Mouse (Mus musculus): Measurements from ENCODE around the gene Asic1. TPM values are rescaled to one million over a fixed set of nuclear protein-coding genes. Genes with fewer than 3 reads are reported as not detected.
A peak's percentile ranks its signal among the peaks of the same experiment; 100 is the strongest.

Asic1 gene
- polyA plus RNA-seq, 1 experiment = not detected

DNA sequence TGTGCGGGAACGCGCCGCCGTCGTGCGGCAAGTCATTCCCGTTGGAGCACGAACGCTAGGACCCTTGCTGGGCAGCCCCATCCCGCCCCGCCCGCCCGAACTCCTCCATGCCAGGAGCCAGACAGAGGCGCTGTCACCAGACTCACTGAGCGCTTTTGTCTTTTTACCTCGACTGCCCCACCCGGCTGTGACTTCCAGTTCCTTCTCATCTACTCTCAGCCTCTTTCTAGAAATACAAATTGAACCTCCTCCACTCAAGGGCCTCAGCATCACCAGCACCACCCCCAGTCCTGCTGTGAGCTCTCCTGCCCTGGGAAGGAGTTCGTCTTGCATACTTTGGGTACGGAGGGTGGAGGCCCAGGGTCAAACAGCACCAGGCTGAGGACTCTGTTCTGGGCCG lies 16.3 kb upstream of the Asic1 start:
- TF ChIP-seq CTCF (IDR thresholded peaks at IDR 0.05; ENCODE audit: control insufficient read depth, insufficient read depth, low read length) (no peak), POLR2A (IDR thresholded peaks at IDR 0.05; ENCODE audit: borderline replicate concordance, control insufficient read depth, low read depth, low read length) (no peak)
- Histone ChIP-seq H3K4me3 (replicated peaks; ENCODE audit: control insufficient read depth, low read depth, low read length) (no peak overlapping the region), H3K27ac (ENCODE audit: control insufficient read depth, insufficient read depth, low read depth, low read length, poor library complexity) (no peak overlapping the region), H3K4me1 (ENCODE audit: control insufficient read depth, insufficient read depth, low read length) (peaks cover 2% of the 10 kb centered on the region; the same call in 1 of the 2 replicates)
- 14% methylated on average over 21 of the region's 21 CpGs for WGBS

DNA sequence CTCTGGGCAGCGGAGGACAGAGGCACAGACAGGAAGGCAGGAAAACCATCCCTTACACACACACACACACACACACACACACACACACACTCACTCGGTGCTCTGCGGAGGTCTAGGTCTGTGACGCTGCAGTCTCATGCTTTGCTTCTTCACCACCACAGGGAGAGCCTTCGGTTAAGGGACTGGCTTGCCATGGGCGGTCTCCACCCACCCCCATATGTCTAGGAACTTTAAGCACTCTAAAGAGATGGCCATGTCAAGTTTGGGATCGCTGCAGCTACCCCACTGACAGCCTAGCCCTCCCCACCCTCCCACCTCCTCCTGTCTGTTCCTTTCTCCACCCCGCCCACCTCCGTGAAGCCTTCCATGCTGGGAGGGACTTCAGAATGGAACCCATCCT lies 14.2 kb upstream of the Asic1 start:
- WGBS = 55% methylated on average over 9 of the region's 9 CpGs
- H3K27ac ChIP-seq (ENCODE audit: control insufficient read depth, insufficient read depth, low read depth, low read length, poor library complexity) = no peak overlapping the region
- H3K4me3 ChIP-seq (replicated peaks; ENCODE audit: control insufficient read depth, low read depth, low read length) = no peak overlapping the region
- H3K4me1 ChIP-seq (ENCODE audit: control insufficient read depth, insufficient read depth, low read length) = peaks cover 2% of the 10 kb centered on the region; the same call in 1 of the 2 replicates
- TF ChIP-seq CTCF (IDR thresholded peaks at IDR 0.05; ENCODE audit: control insufficient read depth, insufficient read depth, low read length) (no peak), POLR2A (IDR thresholded peaks at IDR 0.05; ENCODE audit: borderline replicate concordance, control insufficient read depth, low read depth, low read length) (no peak)

DNA sequence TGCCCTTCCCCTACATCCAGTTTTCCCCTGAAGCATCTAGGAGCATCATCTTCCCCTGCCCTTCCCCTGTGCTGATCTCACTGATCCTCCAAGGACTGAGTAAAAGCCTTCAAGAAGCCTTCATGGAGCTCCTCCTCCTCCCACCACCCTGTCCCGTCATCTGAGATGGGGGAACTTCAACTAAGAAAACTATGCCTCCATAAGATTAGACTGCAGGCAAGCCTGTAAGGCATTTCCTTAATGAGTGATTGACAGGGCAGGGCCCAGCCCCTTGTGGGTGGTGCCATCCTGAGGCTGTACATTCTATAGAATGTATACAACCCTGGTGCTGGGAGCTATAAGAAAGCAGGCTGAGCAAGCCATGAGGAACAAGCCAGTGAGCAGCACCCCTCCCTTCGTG lies 11.7 kb upstream of the Asic1 start:
- H3K4me3 ChIP-seq (replicated peaks; ENCODE audit: control insufficient read depth, low read depth, low read length) = no peak overlapping the region
- no peak for TF ChIP-seq CTCF (IDR thresholded peaks at IDR 0.05; ENCODE audit: control insufficient read depth, insufficient read depth, low read length)
- TF ChIP-seq POLR2A (IDR thresholded peaks at IDR 0.05; ENCODE audit: borderline replicate concordance, control insufficient read depth, low read depth, low read length) = no peak
- no peak overlapping the region for H3K27ac ChIP-seq (ENCODE audit: control insufficient read depth, insufficient read depth, low read depth, low read length, poor library complexity)
- H3K4me1 ChIP-seq (ENCODE audit: control insufficient read depth, insufficient read depth, low read length) = no peaks in the 10 kb centered on the region; the same call in 1 of the 2 replicates
- 62% methylated on average over 2 of the region's 2 CpGs for WGBS

DNA sequence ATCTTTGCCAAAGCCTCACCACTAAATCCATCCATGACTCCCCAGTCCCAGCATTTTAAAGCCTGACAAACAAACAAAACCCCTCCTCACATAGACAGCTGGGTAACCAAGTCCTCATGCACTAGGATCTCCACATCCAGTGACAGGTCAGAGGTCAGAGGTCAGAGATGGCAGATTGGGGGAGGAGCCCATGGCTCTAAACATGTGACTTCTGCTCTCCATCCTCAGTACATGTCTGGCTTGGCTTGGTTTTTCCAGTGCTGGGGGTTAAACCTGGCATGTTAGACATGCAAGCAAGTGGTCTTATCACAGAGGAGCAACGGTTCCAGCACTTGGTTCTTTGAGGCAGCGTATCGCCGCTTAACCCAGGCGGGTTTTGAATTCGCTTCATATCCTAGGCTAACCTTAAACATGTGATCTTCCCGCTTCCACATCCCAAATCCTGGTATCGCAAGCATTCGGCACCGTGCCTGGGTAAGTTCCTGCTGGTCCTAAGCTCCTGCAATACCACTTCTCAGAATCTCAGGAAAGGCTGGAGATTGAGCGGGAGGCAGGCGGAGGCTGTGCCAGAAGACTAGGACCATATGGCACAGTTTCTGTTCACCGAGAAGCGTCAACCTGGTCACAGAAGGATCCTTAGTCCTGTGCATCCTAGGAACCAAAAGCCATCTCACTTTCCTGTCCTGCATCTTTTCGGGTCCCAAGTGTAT lies 8.9 kb upstream of the Asic1 start:
- H3K4me3 ChIP-seq (replicated peaks; ENCODE audit: control insufficient read depth, low read depth, low read length) = no peak overlapping the region
- H3K4me1 ChIP-seq (ENCODE audit: control insufficient read depth, insufficient read depth, low read length) = peaks cover 5% of the 10 kb centered on the region
- WGBS = 87% methylated on average over 15 of the region's 15 CpGs
- TF ChIP-seq CTCF (IDR thresholded peaks at IDR 0.05; ENCODE audit: control insufficient read depth, insufficient read depth, low read length) (no peak), POLR2A (IDR thresholded peaks at IDR 0.05; ENCODE audit: borderline replicate concordance, control insufficient read depth, low read depth, low read length) (no peak)
- no peak overlapping the region for H3K27ac ChIP-seq (ENCODE audit: control insufficient read depth, insufficient read depth, low read depth, low read length, poor library complexity)

DNA sequence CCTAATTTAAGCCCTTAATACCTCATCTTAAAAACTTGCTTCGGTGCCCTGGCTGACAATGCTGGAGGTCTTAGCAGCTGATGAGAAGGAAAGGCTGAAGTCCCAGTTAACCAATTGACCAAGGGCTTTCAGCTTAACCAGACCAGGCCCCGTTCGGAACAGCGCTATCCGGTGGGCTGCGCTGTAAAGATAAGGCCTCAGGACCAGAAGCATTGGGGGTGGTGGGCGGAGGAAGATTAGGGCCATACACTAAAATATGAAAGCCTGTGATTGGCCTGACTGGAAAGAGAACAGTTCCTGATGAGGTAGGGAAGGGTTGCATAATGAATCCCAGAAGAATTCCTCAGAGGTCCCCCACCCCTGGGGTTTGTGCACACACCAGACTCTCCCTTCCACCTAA lies 7.8 kb upstream of the Asic1 start:
- no peak overlapping the region for H3K4me3 ChIP-seq (replicated peaks; ENCODE audit: control insufficient read depth, low read depth, low read length)
- H3K27ac ChIP-seq (ENCODE audit: control insufficient read depth, insufficient read depth, low read depth, low read length, poor library complexity) = no peak overlapping the region
- 64% methylated on average over 7 of the region's 7 CpGs for WGBS
- TF ChIP-seq CTCF (IDR thresholded peaks at IDR 0.05; ENCODE audit: control insufficient read depth, insufficient read depth, low read length) = no peak
- no peak for TF ChIP-seq POLR2A (IDR thresholded peaks at IDR 0.05; ENCODE audit: borderline replicate concordance, control insufficient read depth, low read depth, low read length)
- H3K4me1 ChIP-seq (ENCODE audit: control insufficient read depth, insufficient read depth, low read length) = peaks cover 5% of the 10 kb centered on the region

DNA sequence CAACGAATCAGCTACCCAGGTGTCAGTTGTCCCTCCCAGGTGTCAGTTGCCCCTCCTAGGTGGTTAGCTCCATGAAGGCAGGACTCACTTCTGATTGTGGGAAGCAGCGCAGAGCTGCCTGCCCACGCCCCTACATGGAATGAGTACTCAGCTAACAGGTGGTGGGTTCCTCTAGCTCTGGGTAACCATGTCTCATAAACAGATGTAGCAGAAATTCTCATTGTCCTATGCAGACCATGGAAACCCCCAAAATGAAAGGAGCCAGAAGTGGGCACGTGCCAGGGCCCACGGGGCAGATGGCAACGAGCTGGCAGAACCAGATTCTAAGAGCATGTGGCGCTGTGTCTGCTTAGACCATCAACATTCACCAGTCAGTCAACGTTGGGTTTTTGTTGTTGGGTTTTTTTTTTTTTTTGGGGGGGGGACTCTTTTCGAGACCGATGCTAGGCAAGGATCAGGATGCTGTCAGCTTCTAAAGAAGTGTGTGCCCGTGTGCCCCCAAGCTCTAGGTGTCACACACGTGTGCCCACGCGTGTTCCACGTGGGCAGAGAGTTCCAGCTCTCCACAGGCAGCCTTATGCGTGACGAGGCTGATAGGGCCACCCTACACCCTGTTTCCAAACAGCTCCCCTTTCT lies 6.1 kb upstream of the Asic1 start:
- no peak for TF ChIP-seq CTCF (IDR thresholded peaks at IDR 0.05; ENCODE audit: control insufficient read depth, insufficient read depth, low read length)
- no peak for TF ChIP-seq POLR2A (IDR thresholded peaks at IDR 0.05; ENCODE audit: borderline replicate concordance, control insufficient read depth, low read depth, low read length)
- 0 out of 2 replicates have a peak overlapping the region, but pooled peaks have one; percentile 12 for H3K27ac ChIP-seq (ENCODE audit: control insufficient read depth, insufficient read depth, low read depth, low read length, poor library complexity)
- 3% methylated on average over 17 of the region's 17 CpGs for WGBS
- peaks cover 5% of the 10 kb centered on the region for H3K4me1 ChIP-seq (ENCODE audit: control insufficient read depth, insufficient read depth, low read length)
- peak overlapping the region; percentile 63 for H3K4me3 ChIP-seq (replicated peaks; ENCODE audit: control insufficient read depth, low read depth, low read length)

DNA sequence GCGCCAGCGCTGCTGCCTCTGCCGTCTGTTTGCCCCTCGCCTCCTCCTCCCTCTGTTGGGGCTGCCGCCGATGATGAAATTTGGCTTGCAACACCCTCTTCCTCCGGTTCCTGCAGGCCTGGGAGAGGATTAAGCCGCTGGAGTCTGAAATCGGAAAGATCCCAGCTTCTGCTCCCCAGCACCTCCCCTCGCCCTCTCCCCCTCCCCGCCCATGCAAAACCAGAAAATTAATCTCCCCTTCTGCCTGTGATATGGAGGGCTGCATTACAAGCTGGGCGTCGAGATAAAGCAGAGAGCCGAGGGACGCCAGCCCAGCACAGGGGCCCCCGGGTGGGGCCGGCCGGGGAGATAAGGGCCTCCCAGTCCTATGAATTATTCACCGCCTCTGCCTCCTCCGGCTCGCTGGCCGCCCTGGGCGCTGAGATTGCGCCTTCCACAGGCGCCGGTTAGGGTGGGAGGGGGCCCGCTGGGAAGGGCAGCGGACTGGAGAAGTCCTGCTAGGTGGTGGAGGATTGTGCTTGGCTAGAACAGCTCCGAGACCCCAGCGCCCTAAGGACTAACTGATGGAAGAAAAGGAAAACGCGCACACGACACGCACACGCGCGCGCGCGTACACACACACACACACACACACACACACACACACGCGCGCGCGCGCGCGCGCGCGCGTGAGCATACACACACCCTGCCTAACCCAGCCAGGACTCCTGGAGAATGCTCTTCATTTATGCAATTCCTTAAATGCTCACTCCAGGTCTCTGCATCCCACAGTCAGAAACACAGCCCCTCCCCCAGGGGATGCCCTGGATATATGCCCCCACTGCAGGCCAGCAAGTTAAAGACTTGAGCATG lies 5.3 kb upstream of the Asic1 start:
- 0 out of 2 replicates have a peak overlapping the region, but pooled peaks have one; percentile 12 for H3K27ac ChIP-seq (ENCODE audit: control insufficient read depth, insufficient read depth, low read depth, low read length, poor library complexity)
- TF ChIP-seq CTCF (IDR thresholded peaks at IDR 0.05; ENCODE audit: control insufficient read depth, insufficient read depth, low read length) (no peak), POLR2A (IDR thresholded peaks at IDR 0.05; ENCODE audit: borderline replicate concordance, control insufficient read depth, low read depth, low read length) (no peak)
- H3K4me1 ChIP-seq (ENCODE audit: control insufficient read depth, insufficient read depth, low read length) = peaks cover 5% of the 10 kb centered on the region
- H3K4me3 ChIP-seq (replicated peaks; ENCODE audit: control insufficient read depth, low read depth, low read length) = peak overlapping the region; percentile 63
- 2% methylated on average over 52 of the region's 52 CpGs for WGBS

DNA sequence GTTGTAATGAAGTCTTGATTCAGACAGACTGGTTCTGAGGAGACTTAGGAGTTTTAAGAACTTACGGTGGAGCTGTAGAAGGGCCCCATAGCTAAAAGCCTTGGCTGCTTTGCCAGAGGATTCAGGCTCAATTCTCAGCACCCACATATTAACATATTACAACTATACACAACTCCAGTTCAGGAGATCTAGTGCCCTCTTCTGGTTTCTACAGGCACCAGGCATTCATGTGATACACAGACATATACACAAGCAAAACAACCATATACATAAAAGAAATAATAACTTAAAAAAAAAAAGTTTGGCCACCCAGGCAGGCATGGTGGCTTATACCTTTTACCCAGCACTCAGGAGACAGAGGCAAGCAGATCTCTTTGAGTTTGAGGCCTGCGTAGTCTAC lies 2.6 kb upstream of the Asic1 start:
- Histone ChIP-seq H3K4me1 (ENCODE audit: control insufficient read depth, insufficient read depth, low read length) (peaks cover 5% of the 10 kb centered on the region), H3K4me3 (replicated peaks; ENCODE audit: control insufficient read depth, low read depth, low read length) (no peak overlapping the region), H3K27ac (ENCODE audit: control insufficient read depth, insufficient read depth, low read depth, low read length, poor library complexity) (no peak overlapping the region)
- WGBS = 92% methylated on average over 2 of the region's 2 CpGs
- TF ChIP-seq POLR2A (IDR thresholded peaks at IDR 0.05; ENCODE audit: borderline replicate concordance, control insufficient read depth, low read depth, low read length) (no peak), CTCF (IDR thresholded peaks at IDR 0.05; ENCODE audit: control insufficient read depth, insufficient read depth, low read length) (no peak)
